Mouse (Mus musculus): ENCODE results near the gene Amigo3.

The Amigo3 gene

DNA sequence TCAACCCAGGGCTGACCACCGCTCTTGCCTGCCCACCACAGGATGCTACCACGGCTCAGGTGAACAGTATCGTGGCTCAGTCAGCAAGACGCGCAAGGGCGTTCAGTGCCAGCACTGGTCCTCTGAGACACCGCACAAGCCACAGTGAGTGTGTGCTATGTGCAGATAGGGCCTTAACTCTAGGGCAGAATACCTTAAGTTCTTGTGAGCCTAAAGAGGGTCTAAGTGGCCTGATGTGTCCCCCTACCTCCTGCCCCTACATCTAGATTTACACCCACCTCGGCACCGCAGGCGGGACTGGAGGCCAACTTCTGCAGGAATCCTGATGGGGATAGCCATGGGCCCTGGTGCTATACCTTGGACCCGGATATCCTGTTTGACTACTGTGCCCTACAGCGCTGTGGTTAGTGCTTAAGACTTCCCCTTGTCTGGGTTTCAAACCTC is 30.1 kb downstream of the Amigo3 start, which contains the start of gene Rnf123:
Gene Rnf123 (minus strand): TSS at position 359 of the 444 bp plus-strand sequence.
- peak in 1 of 2 experiments; percentile 26 for DNase-seq (ENCODE audit: low read depth in 2 of 2, low spot score in 2 of 2)

DNA sequence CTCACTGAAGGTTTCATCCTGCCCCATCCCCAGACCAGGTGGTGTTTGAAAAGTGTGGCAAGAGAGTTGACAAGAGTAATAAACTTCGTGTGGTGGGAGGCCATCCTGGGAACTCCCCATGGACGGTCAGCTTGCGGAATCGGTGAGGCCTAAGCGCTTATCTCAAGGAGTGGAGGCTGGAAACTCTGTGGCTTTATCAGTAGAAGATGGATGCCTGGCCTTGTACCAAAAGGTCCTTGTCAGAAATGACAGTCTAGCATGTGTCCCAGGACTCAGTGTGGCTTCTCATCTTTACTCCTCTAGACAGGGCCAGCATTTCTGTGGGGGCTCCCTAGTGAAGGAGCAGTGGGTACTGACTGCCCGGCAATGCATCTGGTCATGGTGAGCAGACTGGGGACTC is 30.6 kb downstream of the Amigo3 start:
- no peak for DNase-seq (ENCODE audit: low read depth in 2 of 2, low spot score in 2 of 2)

DNA sequence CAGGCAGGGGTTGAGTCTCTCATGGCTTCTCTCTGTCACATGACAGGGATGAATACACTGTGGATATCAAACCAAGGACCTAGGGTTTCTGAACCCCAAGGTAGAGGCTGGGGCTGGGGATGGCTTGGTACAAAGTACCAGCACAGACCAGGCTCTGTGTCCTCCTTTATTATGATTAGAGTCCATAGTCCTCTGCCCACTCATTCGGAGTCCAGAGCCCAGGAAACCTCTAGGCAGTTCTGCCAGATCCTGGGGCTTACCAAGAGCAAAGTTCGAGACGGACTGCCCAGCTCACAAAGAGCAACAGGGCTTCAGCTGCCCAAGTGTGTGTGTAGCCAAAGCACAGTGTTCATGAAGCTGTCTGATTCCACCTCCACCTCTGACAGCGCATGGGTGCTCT is 32.3 kb downstream of the Amigo3 start:
- DNase-seq (ENCODE audit: low read depth in 2 of 2, low spot score in 2 of 2), result no peak

DNA sequence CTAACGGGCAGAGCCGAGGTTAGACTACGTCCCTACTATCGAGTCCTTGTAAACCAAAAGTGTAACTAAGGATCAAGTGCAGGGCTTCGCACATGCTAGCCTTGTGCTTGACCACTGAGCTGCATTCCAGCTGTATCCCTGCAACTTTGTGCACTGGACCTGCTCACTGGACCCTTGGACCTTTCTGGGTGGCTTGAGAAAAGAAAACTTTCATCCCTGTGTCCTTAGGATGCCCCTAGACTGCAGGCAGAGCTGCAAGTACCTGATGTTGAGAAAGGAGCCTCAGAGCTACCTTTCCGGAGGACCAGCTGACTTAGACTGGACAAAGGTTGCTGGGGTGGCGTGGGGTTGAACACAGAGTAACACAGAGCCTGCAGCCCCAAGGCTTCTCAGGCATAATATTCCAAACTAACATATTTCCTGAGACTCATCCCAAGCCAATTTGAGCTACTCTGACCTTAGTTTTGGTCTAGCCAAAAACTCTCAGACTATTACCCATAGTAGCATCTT is 37.7 kb downstream of the Amigo3 start:
- no peak for DNase-seq (ENCODE audit: low read depth in 2 of 2, low spot score in 2 of 2)

DNA sequence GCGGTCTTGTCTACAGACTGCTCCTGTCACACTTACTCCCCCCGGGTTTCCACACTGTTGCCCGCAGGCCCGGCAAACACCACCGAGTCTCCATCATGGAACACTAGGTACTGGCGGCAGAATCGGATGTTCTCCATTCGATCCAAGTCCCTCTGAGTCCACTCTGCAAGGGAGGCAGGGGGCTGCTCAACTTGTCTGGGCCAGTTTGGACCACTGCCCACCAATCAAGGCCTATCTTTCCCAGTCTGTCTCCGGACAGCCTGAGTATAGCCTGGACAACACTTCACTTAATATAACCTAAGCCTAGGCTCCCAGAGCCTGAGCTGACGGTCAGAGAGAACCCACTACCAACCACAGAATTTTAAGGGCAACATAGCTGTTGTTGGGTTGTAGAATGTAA is 40.6 kb downstream of the Amigo3 start:
- no peak for DNase-seq (ENCODE audit: low read depth in 2 of 2, low spot score in 2 of 2)

- peak; percentile 88 to 93 for DNase-seq (ENCODE audit: low read depth in 2 of 2, low spot score in 2 of 2)
These were observed 41.4 kb downstream of the Amigo3 start, which contains the start of gene Apeh for GRCm38 (mm10) chr9:108094184-108094941. Gene Apeh (minus strand): TSS chr9:108094606.

DNA sequence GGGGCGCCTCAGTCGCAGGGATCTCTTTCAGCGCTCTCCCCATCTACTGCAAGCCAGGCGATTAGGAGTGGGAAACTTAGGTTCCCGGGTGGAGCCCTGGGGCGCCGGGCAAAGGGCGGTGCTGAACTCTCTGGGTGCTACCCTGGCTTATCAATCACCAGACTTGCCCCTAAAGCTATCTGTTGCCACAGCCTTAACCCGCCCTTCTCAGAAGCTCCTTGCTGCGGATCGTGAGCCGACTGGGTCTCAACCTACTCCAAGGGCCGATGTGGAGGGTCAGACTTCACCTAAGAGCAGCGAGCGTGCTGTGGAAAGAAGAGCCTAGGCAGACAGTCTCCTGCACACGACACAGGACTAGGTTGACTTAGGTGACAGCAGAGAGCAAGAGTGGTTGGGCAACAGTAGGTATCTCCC is 42.0 kb downstream of the Amigo3 start:
- DNase-seq (ENCODE audit: low read depth in 2 of 2, low spot score in 2 of 2), result no peak

GRCm38 (mm10) chr9:108095518-108095917 is 42.6 kb downstream of the Amigo3 start:
- peak; percentile 35 to 59 for DNase-seq (ENCODE audit: low read depth in 2 of 2, low spot score in 2 of 2)

DNA sequence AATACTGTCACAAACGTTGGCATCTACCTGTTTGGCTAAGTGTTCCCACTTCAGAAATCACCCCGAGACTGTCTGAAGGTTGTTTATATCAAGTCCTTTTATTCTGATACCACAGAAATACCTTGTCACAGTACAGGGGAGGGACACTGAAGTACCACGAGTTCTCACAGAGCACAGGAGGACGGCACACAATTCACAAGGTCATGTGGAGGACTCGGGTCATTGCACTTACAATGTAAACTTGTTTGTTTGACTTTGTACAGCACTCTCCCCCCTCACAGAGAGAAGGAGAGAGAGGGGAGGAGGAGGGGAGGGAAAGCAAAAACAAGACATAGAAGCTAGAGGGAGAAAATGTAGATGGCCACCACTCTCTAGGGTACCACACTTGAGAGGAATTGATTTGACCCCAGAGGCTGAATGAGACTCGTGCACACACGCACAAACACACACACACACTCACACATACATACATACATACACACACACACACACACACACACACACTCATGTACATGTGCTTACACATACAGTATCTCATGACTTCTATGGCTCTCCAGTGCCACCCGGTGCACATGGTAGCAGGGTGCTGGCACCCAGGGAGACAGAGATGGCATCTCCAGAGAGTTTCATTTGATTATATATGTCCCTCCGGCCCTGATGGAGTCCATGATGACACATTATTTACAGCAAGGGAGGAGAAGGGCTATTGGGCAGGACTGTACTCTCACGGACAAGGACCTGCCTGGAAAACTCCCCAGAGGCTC is 43.2 kb downstream of the Amigo3 start:
- DNase-seq (ENCODE audit: low read depth in 2 of 2, low spot score in 2 of 2), result no peak

DNA sequence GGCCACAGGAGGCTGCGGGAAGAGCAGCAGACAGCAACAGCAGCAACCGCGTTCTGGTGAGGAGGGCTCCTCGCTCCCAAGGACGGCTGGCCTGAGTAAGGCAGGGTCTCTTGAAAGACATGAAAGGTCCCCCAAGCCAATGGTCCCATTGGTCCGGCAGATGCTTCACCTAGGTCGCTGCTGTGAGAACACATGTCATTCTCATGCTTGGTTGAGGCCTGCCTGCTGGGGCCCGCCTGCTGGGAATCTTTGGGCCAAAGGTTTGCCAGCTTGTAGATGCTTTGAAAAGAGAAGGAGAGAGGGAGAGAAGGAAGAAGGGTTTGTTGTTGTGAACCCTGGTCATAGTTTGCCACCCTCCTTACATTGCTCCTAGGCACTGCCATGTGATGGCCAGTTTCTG is 46.7 kb downstream of the Amigo3 start:
- DNase-seq (ENCODE audit: low read depth in 2 of 2, low spot score in 2 of 2), result no peak

DNA sequence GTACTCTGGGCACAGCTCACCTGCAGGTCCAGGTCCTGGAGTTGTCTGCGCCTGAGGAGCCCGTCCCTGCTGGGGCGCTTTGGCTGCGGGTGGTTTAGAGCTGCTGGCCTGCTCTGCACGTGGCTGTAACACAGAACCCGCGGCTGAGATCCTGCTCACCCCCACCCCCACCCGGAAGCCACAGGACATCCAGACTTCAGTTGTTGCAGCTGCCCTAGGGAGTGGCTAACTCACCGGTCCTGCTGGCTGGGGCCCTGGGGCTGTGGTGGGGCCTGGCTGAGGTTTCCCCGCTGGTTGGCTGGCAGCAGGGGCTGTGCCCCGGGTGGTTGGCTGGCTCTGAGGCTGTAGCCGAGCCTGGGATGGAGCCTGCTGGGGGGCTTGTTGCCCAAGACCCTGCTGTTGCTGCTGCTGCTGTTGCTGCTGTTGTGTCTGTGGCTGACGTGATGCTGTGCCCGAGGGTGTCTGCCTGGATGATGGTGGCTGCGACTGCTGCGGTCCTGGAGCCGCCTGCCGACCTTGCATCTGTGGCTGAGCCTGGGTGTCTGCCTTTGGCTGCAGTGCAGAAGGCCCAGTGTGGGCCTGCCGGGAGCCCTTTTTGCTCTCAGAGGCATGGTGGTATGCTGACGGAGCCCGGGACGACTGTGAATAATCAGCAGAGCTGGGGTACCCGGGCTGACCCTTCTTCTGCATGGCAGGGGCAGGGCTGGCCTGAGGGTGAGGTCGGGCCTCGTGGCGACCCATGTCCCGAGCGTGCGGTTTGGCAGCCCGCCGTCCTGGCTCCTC is 52.0 kb downstream of the Amigo3 start:
- no peak for DNase-seq (ENCODE audit: low read depth in 2 of 2, low spot score in 2 of 2)
